Mouse (Mus musculus): ENCODE measurements at regions not wholly inside any gene's neighbourhood (a gene's known extent, or its start where the extent isn't known, plus 50 kb on each side); places are given as distances from the start of the nearest gene placed in this dataset.

GRCm38 (mm10) chr13:112118564-112118963 lies 169.7 kb upstream of the Ankrd55 start:
- WGBS (ENCODE audit: insufficient replicate concordance), result 69% methylated on average over 3 of the region's 3 CpGs
- Histone ChIP-seq H3K4me1 (replicated peaks) (no peaks in the 10 kb centered on the region), H3K4me2 (no peak overlapping the region), H3K9ac (no peak overlapping the region), H3K27ac (no peak overlapping the region), H3K9me3 (replicated peaks) (no peaks in the 10 kb centered on the region), H3K4me3 (replicated peaks) (no peak overlapping the region), H3K27me3 (peaks cover 34% of the 10 kb centered on the region), H3K36me3 (no peaks in the 10 kb centered on the region)
- ATAC-seq (ENCODE audit: low read depth), result no peak
- no peak for DNase-seq

- WGBS (ENCODE audit: insufficient replicate concordance), result 58% methylated on average over 11 of the region's 11 CpGs
- DNase-seq, result no peak
- no peak overlapping the region for H3K4me3 ChIP-seq (replicated peaks)
- no peaks in the 10 kb centered on the region for H3K9me3 ChIP-seq (replicated peaks)
- peaks cover 33% of the 10 kb centered on the region for H3K27me3 ChIP-seq
- H3K36me3 ChIP-seq, result no peaks in the 10 kb centered on the region
- H3K4me2 ChIP-seq, result no peak overlapping the region
- no peak for ATAC-seq (ENCODE audit: low read depth)
- H3K4me1 ChIP-seq (replicated peaks), result no peaks in the 10 kb centered on the region
- H3K9ac ChIP-seq, result no peak overlapping the region
- H3K27ac ChIP-seq, result no peak overlapping the region
Measured at GRCm38 (mm10) chr13:112119611-112120041, 168.6 kb upstream of the Ankrd55 start.

- Histone ChIP-seq H3K4me1 (replicated peaks) (no peaks in the 10 kb centered on the region), H3K4me3 (replicated peaks) (no peak overlapping the region), H3K27ac (no peak overlapping the region), H3K27me3 (peaks cover 30% of the 10 kb centered on the region), H3K9ac (no peak overlapping the region), H3K36me3 (no peaks in the 10 kb centered on the region), H3K4me2 (no peak overlapping the region), H3K9me3 (replicated peaks) (no peaks in the 10 kb centered on the region)
- DNase-seq (no peak), ATAC-seq (ENCODE audit: low read depth) (no peak)
- WGBS (ENCODE audit: insufficient replicate concordance), result 52% methylated on average over 4 of the region's 4 CpGs
Measured at GRCm38 (mm10) chr13:112120346-112120745, 167.9 kb upstream of the Ankrd55 start.

GRCm38 (mm10) chr13:112121110-112121509 lies 167.1 kb upstream of the Ankrd55 start:
- Histone ChIP-seq H3K4me3 (replicated peaks) (no peak overlapping the region), H3K27me3 (peaks cover 25% of the 10 kb centered on the region), H3K9me3 (replicated peaks) (no peaks in the 10 kb centered on the region), H3K4me2 (no peak overlapping the region), H3K9ac (no peak overlapping the region), H3K36me3 (no peaks in the 10 kb centered on the region), H3K4me1 (replicated peaks) (no peaks in the 10 kb centered on the region), H3K27ac (no peak overlapping the region)
- ATAC-seq (ENCODE audit: low read depth), result no peak
- 82% methylated on average over 9 of the region's 9 CpGs for WGBS (ENCODE audit: insufficient replicate concordance)
- DNase-seq, result no peak

GRCm38 (mm10) chr13:112122842-112123373 lies 165.3 kb upstream of the Ankrd55 start:
- ATAC-seq (ENCODE audit: low read depth), result no peak
- no peak overlapping the region for H3K4me2 ChIP-seq
- H3K36me3 ChIP-seq, result no peaks in the 10 kb centered on the region
- H3K4me1 ChIP-seq (replicated peaks), result no peaks in the 10 kb centered on the region
- no peak overlapping the region for H3K4me3 ChIP-seq (replicated peaks)
- no peaks in the 10 kb centered on the region for H3K9me3 ChIP-seq (replicated peaks)
- DNase-seq, result no peak
- WGBS (ENCODE audit: insufficient replicate concordance), result 65% methylated on average over 9 of the region's 9 CpGs
- H3K9ac ChIP-seq, result no peak overlapping the region
- no peak overlapping the region for H3K27ac ChIP-seq
- H3K27me3 ChIP-seq, result peaks cover 15% of the 10 kb centered on the region

- Histone ChIP-seq H3K9ac (no peak overlapping the region), H3K27ac (no peak overlapping the region), H3K27me3 (peaks cover 10% of the 10 kb centered on the region), H3K9me3 (replicated peaks) (no peaks in the 10 kb centered on the region), H3K4me1 (replicated peaks) (no peaks in the 10 kb centered on the region), H3K36me3 (no peaks in the 10 kb centered on the region), H3K4me2 (no peak overlapping the region), H3K4me3 (replicated peaks) (no peak overlapping the region)
- no peak for ATAC-seq (ENCODE audit: low read depth)
- 75% methylated on average over 14 of the region's 14 CpGs for whole genome bisulfite sequencing (ENCODE audit: insufficient replicate concordance)
- DNase-seq, result no peak
Measured at GRCm38 (mm10) chr13:112125769-112126469, 162.3 kb upstream of the Ankrd55 start.

GRCm38 (mm10) chr13:112130220-112130619 lies 158.0 kb upstream of the Ankrd55 start:
- ATAC-seq (ENCODE audit: low read depth), result no peak
- Histone ChIP-seq H3K36me3 (no peaks in the 10 kb centered on the region), H3K9me3 (replicated peaks) (no peaks in the 10 kb centered on the region), H3K27ac (no peak overlapping the region), H3K4me1 (replicated peaks) (no peaks in the 10 kb centered on the region), H3K9ac (no peak overlapping the region), H3K27me3 (peaks cover 7% of the 10 kb centered on the region), H3K4me2 (no peak overlapping the region), H3K4me3 (replicated peaks) (no peak overlapping the region)
- WGBS (ENCODE audit: insufficient replicate concordance), result 33% methylated on average over 4 of the region's 4 CpGs
- DNase-seq, result no peak

- Histone ChIP-seq H3K27ac (no peak overlapping the region), H3K4me2 (no peak overlapping the region), H3K4me3 (replicated peaks) (no peak overlapping the region), H3K4me1 (replicated peaks) (no peaks in the 10 kb centered on the region), H3K36me3 (no peaks in the 10 kb centered on the region), H3K9me3 (replicated peaks) (no peaks in the 10 kb centered on the region), H3K27me3 (peaks cover 7% of the 10 kb centered on the region), H3K9ac (no peak overlapping the region)
- WGBS (ENCODE audit: insufficient replicate concordance), result 67% methylated on average over 2 of the region's 2 CpGs
- no peak for DNase-seq
- ATAC-seq (ENCODE audit: low read depth), result no peak
Measured at GRCm38 (mm10) chr13:112130774-112131173, 157.5 kb upstream of the Ankrd55 start.

GRCm38 (mm10) chr13:112131191-112131590 lies 157.1 kb upstream of the Ankrd55 start:
- Histone ChIP-seq H3K4me3 (replicated peaks) (no peak overlapping the region), H3K27me3 (peaks cover 7% of the 10 kb centered on the region), H3K36me3 (no peaks in the 10 kb centered on the region), H3K9me3 (replicated peaks) (no peaks in the 10 kb centered on the region), H3K4me2 (no peak overlapping the region), H3K9ac (no peak overlapping the region), H3K4me1 (replicated peaks) (no peaks in the 10 kb centered on the region), H3K27ac (no peak overlapping the region)
- WGBS (ENCODE audit: insufficient replicate concordance), result 67% methylated on average over 12 of the region's 12 CpGs
- DNase-seq (no peak), ATAC-seq (ENCODE audit: low read depth) (no peak)

GRCm38 (mm10) chr13:112133736-112134135 lies 154.5 kb upstream of the Ankrd55 start:
- WGBS (ENCODE audit: insufficient replicate concordance), result 67% methylated on average over 2 of the region's 2 CpGs
- no peak for ATAC-seq (ENCODE audit: low read depth)

GRCm38 (mm10) chr13:112134701-112135100 lies 153.6 kb upstream of the Ankrd55 start:
- no peaks in the 10 kb centered on the region for H3K9me3 ChIP-seq (replicated peaks)
- ATAC-seq (ENCODE audit: low read depth) (no peak), DNase-seq (no peak)
- no peaks in the 10 kb centered on the region for H3K4me1 ChIP-seq (replicated peaks)
- no peak overlapping the region for H3K4me2 ChIP-seq
- H3K9ac ChIP-seq, result no peak overlapping the region
- H3K27me3 ChIP-seq, result peaks cover 7% of the 10 kb centered on the region; the same call in 1 of the 2 replicates
- WGBS (ENCODE audit: insufficient replicate concordance), result 77% methylated on average over 4 of the region's 4 CpGs
- no peak overlapping the region for H3K4me3 ChIP-seq (replicated peaks)
- no peak overlapping the region for H3K27ac ChIP-seq
- H3K36me3 ChIP-seq, result no peaks in the 10 kb centered on the region

More at GRCm38 (mm10) chr13:112133736-112134135, 154.5 kb upstream of the Ankrd55 start:
- Histone ChIP-seq H3K36me3 (no peaks in the 10 kb centered on the region), H3K27ac (no peak overlapping the region), H3K9ac (no peak overlapping the region), H3K4me1 (replicated peaks) (no peaks in the 10 kb centered on the region), H3K9me3 (replicated peaks) (no peaks in the 10 kb centered on the region), H3K4me2 (no peak overlapping the region), H3K4me3 (replicated peaks) (no peak overlapping the region), H3K27me3 (peaks cover 7% of the 10 kb centered on the region; the same call in 1 of the 2 replicates)
- DNase-seq, result no peak

GRCm38 (mm10) chr13:112135777-112136176 lies 152.5 kb upstream of the Ankrd55 start:
- no peak overlapping the region for H3K9ac ChIP-seq
- H3K36me3 ChIP-seq, result no peaks in the 10 kb centered on the region
- ATAC-seq (ENCODE audit: low read depth) (no peak), DNase-seq (no peak)
- peaks cover under 1% of the 10 kb centered on the region; the same call in 1 of the 2 replicates for H3K27me3 ChIP-seq
- no peaks in the 10 kb centered on the region for H3K4me1 ChIP-seq (replicated peaks)
- no peak overlapping the region for H3K4me2 ChIP-seq
- no peaks in the 10 kb centered on the region for H3K9me3 ChIP-seq (replicated peaks)
- H3K4me3 ChIP-seq (replicated peaks), result no peak overlapping the region
- 68% methylated on average over 5 of the region's 5 CpGs for WGBS (ENCODE audit: insufficient replicate concordance)
- no peak overlapping the region for H3K27ac ChIP-seq

All from liver, embryonic 13.5 days (tissue).